Mouse (Mus musculus) fat pad, adult 2 months (tissue): ENCODE measurements around the gene Wdr74.
"Not testable (repeated sequence)": the region's sequence is repeated elsewhere in the genome, so short reads cannot be mapped to it uniquely, and the experiment has no call there.

Source experiments
- DNase-seq: peaks from one replicate; pipeline ENCODE4 v3.0.0-alpha.2; 2011; ENCODE audit warnings: low read depth, low spot score; ENCODE audit errors: extremely low read depth

The Wdr74 gene

GRCm38 (mm10) chr19:8715868-8716766 is 19.5 kb upstream of the Wdr74 start:
- no peak for DNase-seq

GRCm38 (mm10) chr19:8716767-8717475 is 18.7 kb upstream of the Wdr74 start:
- DNase-seq: no peak

- no peak for DNase-seq
Measured at GRCm38 (mm10) chr19:8718357-8718756, 17.3 kb upstream of the Wdr74 start.

GRCm38 (mm10) chr19:8719037-8719436 is 16.6 kb upstream of the Wdr74 start:
- DNase-seq: not testable (repeated sequence)

- no peak for DNase-seq
Measured at GRCm38 (mm10) chr19:8721378-8721777, 14.2 kb upstream of the Wdr74 start.

GRCm38 (mm10) chr19:8722021-8722420 is 13.6 kb upstream of the Wdr74 start:
- no peak for DNase-seq

GRCm38 (mm10) chr19:8722559-8722906 is 13.1 kb upstream of the Wdr74 start:
- no peak for DNase-seq

GRCm38 (mm10) chr19:8722907-8723573 is 12.6 kb upstream of the Wdr74 start, which contains the start of gene Slc3a2:
Slc3a2 (minus strand) TSS chr19:8723369.
- peak; percentile 93 for DNase-seq

- no peak for DNase-seq
Measured at GRCm38 (mm10) chr19:8723574-8724346, 11.9 kb upstream of the Wdr74 start.

GRCm38 (mm10) chr19:8724392-8724791 is 11.2 kb upstream of the Wdr74 start:
- DNase-seq: no peak

- no peak for DNase-seq
Measured at GRCm38 (mm10) chr19:8725081-8725613, 10.5 kb upstream of the Wdr74 start.

GRCm38 (mm10) chr19:8726609-8727390 is 8.8 kb upstream of the Wdr74 start:
- no peak for DNase-seq

- DNase-seq: no peak
Measured at GRCm38 (mm10) chr19:8727495-8728114, 8.0 kb upstream of the Wdr74 start.

- not testable (repeated sequence) for DNase-seq
Measured at GRCm38 (mm10) chr19:8728335-8729099, 7.1 kb upstream of the Wdr74 start.

- no peak for DNase-seq
Measured at GRCm38 (mm10) chr19:8734334-8734733, 1.3 kb upstream of the Wdr74 start.

GRCm38 (mm10) chr19:8736160-8736467 is 487 bp downstream of the Wdr74 start:
- no peak for DNase-seq

GRCm38 (mm10) chr19:8738911-8739310 is 3.3 kb downstream of the Wdr74 start:
- no peak for DNase-seq

GRCm38 (mm10) chr19:8739646-8740045 is 4.0 kb downstream of the Wdr74 start:
- no peak for DNase-seq

- DNase-seq: no peak
Measured at GRCm38 (mm10) chr19:8740603-8741002, 5.0 kb downstream of the Wdr74 start, which contains the start of gene 1700092M07Rik. 1700092M07Rik (plus strand) TSS chr19:8740718.
